Mouse (Mus musculus) limb, embryonic 11.5 days (tissue): Measurements from ENCODE around the gene Glyctk. TPM values are rescaled to one million over a fixed set of nuclear protein-coding genes. Genes with fewer than 3 reads are reported as not detected.

Experiments used
- ATAC-seq: fragments of 200-750 bp; cut with Nextera tagmentation; 2 replicates; pipeline ENCODE4 v1.8.0; 2017; ENCODE audit warnings: low read depth; ENCODE audit not compliant: insufficient number of reproducible peaks, low FRiP score, low TSS enrichment
- DNase-seq: peaks from one replicate; pipeline ENCODE4 v3.0.0-alpha.2; 2015; ENCODE audit warnings: low spot score
- H3K27ac ChIP-seq: fragments of 300-500 bp; sonication (generic); replicated peaks from 2 replicates; pipeline ENCODE4 v1.5.1; 2014; ENCODE audit warnings: low read depth, mild to moderate bottlenecking, low read length
- H3K27me3 ChIP-seq: fragments of 300-500 bp; sonication (generic); 2 replicates; pipeline ENCODE4 v1.6.1; 2014; ENCODE audit warnings: mild to moderate bottlenecking, low read length, mixed read lengths; ENCODE audit not compliant: control insufficient read depth, insufficient read depth
- H3K36me3 ChIP-seq: fragments of 300-500 bp; sonication (generic); 2 replicates; pipeline ENCODE4 v1.6.1; 2014; ENCODE audit warnings: mild to moderate bottlenecking, low read length, moderate library complexity, mixed read lengths; ENCODE audit not compliant: control insufficient read depth, insufficient read depth
- H3K4me1 ChIP-seq: fragments of 300-500 bp; sonication (generic); 2 replicates; pipeline ENCODE4 v1.6.1; 2014; ENCODE audit warnings: low read length, mixed read lengths; ENCODE audit not compliant: control insufficient read depth, insufficient read depth
- H3K4me2 ChIP-seq: fragments of 300-500 bp; sonication (generic); 2 replicates; pipeline ENCODE4 v1.6.1; 2014; ENCODE audit warnings: low read depth, mild to moderate bottlenecking, moderate library complexity; ENCODE audit not compliant: severe bottlenecking
- H3K4me3 ChIP-seq: fragments of 300-500 bp; sonication (generic); 2 replicates; pipeline ENCODE4 v1.5.1; 2014; ENCODE audit warnings: low read depth, low read length
- H3K9ac ChIP-seq: fragments of 300-500 bp; sonication (generic); 2 replicates; pipeline ENCODE4 v1.6.1; 2014; ENCODE audit warnings: mild to moderate bottlenecking, low read length
- H3K9me3 ChIP-seq: fragments of 300-500 bp; sonication (generic); 2 replicates; pipeline ENCODE4 v1.6.1; 2016; ENCODE audit warnings: low read length; ENCODE audit not compliant: control insufficient read depth
- WGBS: fragments of 180-500 bp; shearing (Covaris S2); extraction: QIAGEN DNeasy Blood & Tissue Kit; methylation state at CpG from one replicate; pipeline ENCODE4 v1.1.7; 2014; 5-methylcytosine and 5-hydroxymethylcytosine counted together
- polyA plus RNA-seq: library from polyadenylated mRNA; unstranded; fragments of >200 nt; fragmentation: Nextera tagmentation; extraction: Ambion mirVana; gene quantifications from 2 replicates; pipeline ENCODE4 v1.2.1, GENCODE M21; 2014

Glyctk gene
- polyA plus RNA-seq, 1 experiment from 2014 or later, result 1.2 TPM

DNA sequence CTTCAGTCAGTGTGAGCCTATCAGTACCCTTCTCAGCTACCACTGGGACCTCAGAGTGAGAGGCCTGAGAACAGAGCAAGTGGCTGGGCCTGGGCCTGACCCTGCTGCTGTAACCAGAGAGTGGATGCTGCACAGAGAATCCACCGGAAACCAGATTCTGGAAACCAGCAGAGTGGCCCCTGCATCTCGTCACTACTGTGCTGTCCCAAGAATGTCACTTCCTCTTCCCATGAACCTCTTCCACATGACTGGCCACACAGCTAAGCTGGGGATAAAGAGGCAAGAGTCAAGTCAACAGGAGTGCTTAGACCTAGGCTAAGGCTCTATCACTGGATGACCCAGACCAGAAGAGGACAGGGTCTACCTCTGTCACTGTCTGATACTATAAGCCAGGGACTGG lies 28.9 kb downstream of the Glyctk start:
- no peak overlapping the region for H3K9ac ChIP-seq
- DNase-seq (no peak), ATAC-seq (no peak)
- 91% methylated on average over 2 of the region's 2 CpGs for WGBS
- no peak overlapping the region for H3K4me3 ChIP-seq
- no peak overlapping the region for H3K27ac ChIP-seq
- no peaks in the 10 kb centered on the region for H3K9me3 ChIP-seq
- no peaks in the 10 kb centered on the region for H3K27me3 ChIP-seq
- H3K4me2 ChIP-seq, result no peak overlapping the region
- H3K4me1 ChIP-seq, result no peaks in the 10 kb centered on the region
- no peaks in the 10 kb centered on the region for H3K36me3 ChIP-seq

DNA sequence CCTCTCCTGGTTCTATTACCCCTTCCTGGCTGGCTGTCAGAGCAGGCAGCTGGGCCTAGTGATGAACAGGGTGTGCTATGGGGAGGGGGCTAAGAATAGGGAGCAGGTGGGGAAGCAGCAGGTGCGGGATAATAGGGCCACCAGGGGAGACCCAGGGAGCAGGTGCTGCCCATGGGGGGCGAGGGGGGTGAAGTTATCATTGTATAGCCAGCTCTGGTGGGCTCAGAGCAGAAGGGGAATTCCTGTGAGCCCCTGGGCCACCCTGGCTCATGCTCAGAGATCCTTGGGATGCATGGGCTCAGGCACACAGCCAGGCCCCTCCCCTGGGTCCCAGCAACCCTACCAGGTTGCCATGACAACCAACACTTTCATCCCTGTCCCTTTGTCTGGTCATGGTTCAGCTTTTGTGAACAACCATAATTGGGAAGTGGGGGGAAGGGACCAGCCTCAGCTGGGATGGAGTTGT lies 31.1 kb downstream of the Glyctk start:
- H3K27me3 ChIP-seq, result no peaks in the 10 kb centered on the region
- no peak overlapping the region for H3K9ac ChIP-seq
- H3K9me3 ChIP-seq, result no peaks in the 10 kb centered on the region
- H3K4me3 ChIP-seq, result no peak overlapping the region
- 60% methylated on average over 2 of the region's 2 CpGs for WGBS
- H3K36me3 ChIP-seq, result no peaks in the 10 kb centered on the region
- H3K27ac ChIP-seq, result no peak overlapping the region
- H3K4me2 ChIP-seq, result no peak overlapping the region
- H3K4me1 ChIP-seq, result no peaks in the 10 kb centered on the region
- no peak for ATAC-seq
- no peak for DNase-seq

DNA sequence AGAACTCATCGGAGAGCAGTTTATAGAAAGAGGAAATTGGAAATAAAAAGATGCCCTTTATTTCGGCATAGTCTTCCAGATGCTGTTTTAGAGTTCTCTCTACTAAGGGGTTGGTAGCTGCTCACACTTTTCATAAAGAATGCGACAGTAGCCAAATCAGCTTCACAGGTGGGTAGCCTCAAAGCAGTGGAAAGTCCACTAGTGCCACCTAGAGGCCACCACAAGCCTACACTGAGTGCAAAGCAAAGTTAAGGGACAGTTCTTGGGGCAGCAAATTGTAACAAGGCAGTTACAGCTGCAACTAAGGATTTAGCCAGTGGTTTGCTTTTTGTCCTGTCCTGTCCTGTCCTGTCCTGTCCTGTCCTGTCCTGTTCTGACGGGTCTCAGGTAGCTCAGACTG lies 34.3 kb downstream of the Glyctk start:
- Histone ChIP-seq H3K36me3 (no peaks in the 10 kb centered on the region), H3K27ac (no peak overlapping the region), H3K4me1 (no peaks in the 10 kb centered on the region), H3K4me2 (no peak overlapping the region), H3K9me3 (no peaks in the 10 kb centered on the region), H3K4me3 (no peak overlapping the region), H3K9ac (no peak overlapping the region), H3K27me3 (no peaks in the 10 kb centered on the region)
- DNase-seq, result peak; percentile 41
- WGBS, result 44% methylated on average over 4 of the region's 4 CpGs
- no peak for ATAC-seq

DNA sequence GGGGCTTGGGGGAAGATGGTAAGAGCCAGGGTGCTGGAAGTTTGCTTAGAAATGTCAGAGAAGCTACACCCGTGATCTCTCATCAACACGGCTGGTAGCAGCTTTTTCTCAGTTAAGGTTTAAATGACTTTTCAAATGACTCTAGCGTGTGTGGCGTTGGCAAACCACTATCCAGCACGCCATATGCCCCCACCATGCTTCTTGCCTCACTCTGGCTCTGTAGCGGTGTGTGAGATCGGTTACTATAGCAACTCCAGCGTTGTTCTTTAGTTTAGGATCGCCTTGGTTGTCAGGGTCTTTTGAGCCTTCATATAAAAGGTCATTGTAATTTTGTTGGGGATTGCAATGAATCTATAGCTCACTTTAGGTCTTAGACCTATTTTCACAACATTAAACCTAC lies 38.9 kb downstream of the Glyctk start:
- H3K27ac ChIP-seq, result no peak overlapping the region

DNA sequence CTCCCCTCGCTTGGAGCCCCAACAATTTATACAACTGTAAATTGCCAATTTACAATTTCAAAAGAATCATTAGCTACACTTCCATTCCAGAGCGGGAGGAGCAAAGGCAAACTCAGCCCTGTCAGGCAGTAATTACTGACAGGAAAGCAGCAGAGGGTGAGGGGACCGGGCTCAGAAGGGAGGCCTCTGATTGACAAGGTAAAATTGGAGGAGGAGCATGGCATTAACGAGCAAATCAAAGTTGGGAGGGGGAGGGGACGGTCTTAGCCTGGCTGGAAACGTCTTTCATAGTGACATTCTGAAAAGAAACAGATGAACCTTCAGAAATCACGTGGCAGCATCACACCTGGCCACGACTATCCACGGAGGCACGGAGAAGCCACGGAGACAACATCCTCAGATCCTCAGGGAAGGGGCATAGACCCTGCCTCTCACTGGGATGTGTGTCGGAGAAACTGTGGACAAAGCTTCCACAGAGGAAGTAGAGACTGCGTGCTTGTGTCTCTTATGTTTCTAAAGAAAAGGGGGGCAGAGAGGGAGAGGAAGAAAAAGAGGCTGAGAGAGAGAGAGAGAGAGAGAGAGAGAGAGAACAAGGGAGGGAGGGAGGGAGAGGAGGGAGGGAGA lies 42.0 kb downstream of the Glyctk start:
- no peak for ATAC-seq
- no peaks in the 10 kb centered on the region for H3K4me1 ChIP-seq
- no peak overlapping the region for H3K9ac ChIP-seq
- no peak overlapping the region for H3K4me3 ChIP-seq
- no peaks in the 10 kb centered on the region for H3K36me3 ChIP-seq
- 32% methylated on average over 13 of the region's 13 CpGs for WGBS
- H3K9me3 ChIP-seq, result no peaks in the 10 kb centered on the region
- no peak overlapping the region for H3K4me2 ChIP-seq
- no peak for DNase-seq
- H3K27me3 ChIP-seq, result no peaks in the 10 kb centered on the region
- H3K27ac ChIP-seq, result no peak overlapping the region

More for the DNA sequence above, 38.9 kb downstream of the Glyctk start:
- Histone ChIP-seq H3K4me2 (no peak overlapping the region), H3K4me3 (no peak overlapping the region), H3K27me3 (no peaks in the 10 kb centered on the region), H3K9me3 (no peaks in the 10 kb centered on the region), H3K4me1 (no peaks in the 10 kb centered on the region), H3K36me3 (no peaks in the 10 kb centered on the region), H3K9ac (no peak overlapping the region)
- ATAC-seq (no peak), DNase-seq (no peak)
- WGBS, result 79% methylated on average over 9 of the region's 9 CpGs

DNA sequence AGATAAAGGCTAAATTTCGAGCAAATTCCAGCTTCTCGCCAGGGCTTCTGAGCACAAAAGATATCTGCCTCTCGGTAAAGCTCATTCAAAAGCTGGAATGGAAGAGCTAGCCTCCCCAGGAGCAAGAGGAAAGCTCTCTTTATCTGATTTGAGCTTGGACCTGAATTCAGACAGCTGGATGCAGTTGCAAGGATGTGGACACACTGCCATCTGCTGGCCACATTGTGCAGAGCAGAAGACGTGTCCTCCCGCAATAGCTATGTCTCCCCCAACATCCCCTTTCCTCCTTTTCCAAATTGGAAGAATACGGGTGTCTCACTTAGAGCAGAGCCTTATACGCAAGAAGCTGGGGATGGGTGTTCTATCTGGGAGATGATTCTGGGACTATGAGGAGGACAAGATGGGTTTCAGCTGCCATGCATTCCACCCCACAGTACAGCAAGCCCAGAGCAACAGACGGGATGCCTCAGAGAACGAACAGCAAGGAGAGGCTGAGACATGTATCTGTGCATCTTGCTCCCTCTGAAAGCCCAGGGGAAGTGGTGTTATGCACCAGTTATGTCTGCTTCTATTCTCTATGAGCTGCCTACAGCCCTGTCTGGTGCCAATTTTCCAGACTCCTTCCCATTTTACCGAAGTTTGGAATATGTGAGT lies 45.0 kb downstream of the Glyctk start:
- Histone ChIP-seq H3K27ac (no peak overlapping the region), H3K4me2 (no peak overlapping the region), H3K4me3 (no peak overlapping the region), H3K9me3 (no peaks in the 10 kb centered on the region), H3K27me3 (no peaks in the 10 kb centered on the region), H3K4me1 (no peaks in the 10 kb centered on the region), H3K36me3 (no peaks in the 10 kb centered on the region), H3K9ac (no peak overlapping the region)
- 34% methylated on average over 10 of the region's 10 CpGs for WGBS
- DNase-seq, result peak; percentile 86
- no peak for ATAC-seq

DNA sequence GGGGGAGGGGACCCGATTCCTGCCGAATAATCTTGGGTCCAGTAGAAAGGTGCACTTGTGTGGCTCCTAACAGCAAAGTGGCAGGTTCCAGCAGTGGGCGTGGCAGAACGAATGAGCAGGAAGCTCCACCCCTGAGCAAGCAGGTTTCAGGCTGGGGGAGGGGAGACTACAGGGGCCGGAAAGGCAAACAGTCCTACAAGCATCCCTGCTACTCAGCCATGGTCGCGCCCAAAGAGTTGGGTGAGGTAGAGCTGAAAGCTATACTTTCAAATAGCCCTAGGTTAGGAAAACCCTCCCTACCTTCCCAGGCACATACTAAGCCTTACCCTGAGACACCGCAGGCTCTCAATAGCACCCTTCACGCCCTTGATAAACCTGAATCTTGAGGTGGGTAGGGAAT lies 51.7 kb downstream of the Glyctk start:
- Histone ChIP-seq H3K9ac (no peak overlapping the region), H3K4me3 (no peak overlapping the region), H3K27me3 (no peaks in the 10 kb centered on the region), H3K4me2 (no peak overlapping the region), H3K36me3 (no peaks in the 10 kb centered on the region), H3K9me3 (no peaks in the 10 kb centered on the region), H3K4me1 (no peaks in the 10 kb centered on the region), H3K27ac (no peak overlapping the region)
- ATAC-seq, result no peak
- DNase-seq, result no peak
- WGBS, result 80% methylated on average over 9 of the region's 9 CpGs

DNA sequence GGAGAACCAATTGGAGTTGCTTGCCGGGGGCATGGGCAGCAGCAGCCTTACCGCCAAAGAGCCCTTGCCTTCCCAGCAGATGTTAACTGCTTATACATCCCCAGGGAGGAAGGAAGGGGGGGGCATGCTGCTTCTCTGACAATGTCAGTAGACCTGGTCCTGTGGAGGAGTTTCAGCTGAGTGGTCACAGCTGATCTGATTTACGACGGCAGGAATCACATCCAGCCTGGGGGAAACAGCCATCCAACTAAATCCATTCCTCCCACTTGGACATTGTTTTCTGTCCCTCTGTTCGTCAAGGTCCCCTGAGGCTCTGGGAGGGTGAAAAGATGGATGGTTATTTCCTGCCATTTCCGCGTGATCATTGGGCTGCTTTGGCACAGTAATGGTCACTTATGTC lies 53.5 kb downstream of the Glyctk start:
- H3K27ac ChIP-seq, result no peak overlapping the region
- WGBS, result 87% methylated on average over 7 of the region's 7 CpGs
- DNase-seq (no peak), ATAC-seq (no peak)
- no peaks in the 10 kb centered on the region for H3K36me3 ChIP-seq
- H3K4me3 ChIP-seq, result no peak overlapping the region
- H3K4me1 ChIP-seq, result no peaks in the 10 kb centered on the region
- no peak overlapping the region for H3K4me2 ChIP-seq
- no peaks in the 10 kb centered on the region for H3K9me3 ChIP-seq
- no peaks in the 10 kb centered on the region for H3K27me3 ChIP-seq
- no peak overlapping the region for H3K9ac ChIP-seq
